Mouse (Mus musculus): ENCODE data around the gene Fam120b.
A peak's percentile ranks its signal among the peaks of the same experiment; 100 is the strongest.

Gene Fam120b

GRCm38 (mm10) chr17:15395997-15396675 lies at the start of gene Fam120b:
Fam120b (plus strand) TSS chr17:15396202.
- peak; percentile 54 for DNase-seq (ENCODE audit: low read depth, low spot score)

GRCm38 (mm10) chr17:15350152-15350551 lies 45.9 kb upstream of the Fam120b start:
- no peak for DNase-seq (ENCODE audit: low read depth, low spot score)

- no peak for DNase-seq (ENCODE audit: low read depth, low spot score)
These were observed 43.0 kb upstream of the Fam120b start for GRCm38 (mm10) chr17:15352869-15353610.

GRCm38 (mm10) chr17:15354006-15354405 lies 42.0 kb upstream of the Fam120b start:
- no peak for DNase-seq (ENCODE audit: low read depth, low spot score)

GRCm38 (mm10) chr17:15355072-15355471 lies 40.9 kb upstream of the Fam120b start:
- DNase-seq (ENCODE audit: low read depth, low spot score), result no peak

- DNase-seq (ENCODE audit: low read depth, low spot score), result no peak
These were observed 39.5 kb upstream of the Fam120b start for GRCm38 (mm10) chr17:15356526-15356925.

GRCm38 (mm10) chr17:15357071-15357470 lies 38.9 kb upstream of the Fam120b start:
- DNase-seq (ENCODE audit: low read depth, low spot score), result no peak

GRCm38 (mm10) chr17:15363656-15364055 lies 32.3 kb upstream of the Fam120b start:
- no peak for DNase-seq (ENCODE audit: low read depth, low spot score)

- DNase-seq (ENCODE audit: low read depth, low spot score), result no peak
These were observed 30.4 kb upstream of the Fam120b start for GRCm38 (mm10) chr17:15365650-15366049.

- no peak for DNase-seq (ENCODE audit: low read depth, low spot score)
These were observed 25.6 kb upstream of the Fam120b start for GRCm38 (mm10) chr17:15370401-15370800.

- DNase-seq (ENCODE audit: low read depth, low spot score), result no peak
These were observed 23.8 kb upstream of the Fam120b start for GRCm38 (mm10) chr17:15371967-15372835.

- DNase-seq (ENCODE audit: low read depth, low spot score), result no peak
These were observed 22.9 kb upstream of the Fam120b start for GRCm38 (mm10) chr17:15372931-15373652.

GRCm38 (mm10) chr17:15374321-15375141 lies 21.5 kb upstream of the Fam120b start:
- no peak for DNase-seq (ENCODE audit: low read depth, low spot score)

GRCm38 (mm10) chr17:15375224-15375623 lies 20.8 kb upstream of the Fam120b start:
- DNase-seq (ENCODE audit: low read depth, low spot score), result no peak

- no peak for DNase-seq (ENCODE audit: low read depth, low spot score)
These were observed 20.1 kb upstream of the Fam120b start for GRCm38 (mm10) chr17:15375701-15376493.

GRCm38 (mm10) chr17:15376494-15377181 lies 19.4 kb upstream of the Fam120b start, which contains the start of gene Dll1:
Dll1 (minus strand) TSS chr17:15376872.
- DNase-seq (ENCODE audit: low read depth, low spot score), result no peak

GRCm38 (mm10) chr17:15377901-15378300 lies 18.1 kb upstream of the Fam120b start:
- no peak for DNase-seq (ENCODE audit: low read depth, low spot score)

GRCm38 (mm10) chr17:15378413-15379109 lies 17.4 kb upstream of the Fam120b start:
- DNase-seq (ENCODE audit: low read depth, low spot score), result no peak
